Mouse (Mus musculus) hindbrain, postnatal 0 days (tissue): ENCODE data around the gene Midn. TPM values are rescaled to one million over a fixed set of nuclear protein-coding genes. Genes with fewer than 3 reads are reported as not detected.
A peak's percentile ranks its signal among the peaks of the same experiment; 100 is the strongest.

Experiments used
- ATAC-seq: fragments of 200-750 bp; cut with Nextera tagmentation; 2 replicates; pipeline ENCODE4 v1.8.0; 2017; ENCODE audit warnings: mild to moderate bottlenecking, moderate TSS enrichment, moderate library complexity
- DNase-seq: peaks from one replicate; pipeline ENCODE4 v3.0.0-alpha.2; 2015; ENCODE audit warnings: low spot score
- H3K27ac ChIP-seq: fragments of 300-500 bp; sonication (generic); 2 replicates; pipeline ENCODE4 v1.5.1; 2014; ENCODE audit warnings: mild to moderate bottlenecking
- H3K27me3 ChIP-seq: fragments of 300-500 bp; sonication (generic); 2 replicates; pipeline ENCODE4 v1.6.1; 2014; ENCODE audit warnings: low read length, mixed read lengths; ENCODE audit not compliant: insufficient read depth
- H3K36me3 ChIP-seq: fragments of 300-500 bp; sonication (generic); 2 replicates; pipeline ENCODE4 v1.6.1; 2014; ENCODE audit warnings: low read length, mixed read lengths; ENCODE audit not compliant: insufficient read depth
- H3K4me1 ChIP-seq: fragments of 300-500 bp; sonication (generic); 2 replicates; pipeline ENCODE4 v1.6.1; 2014; ENCODE audit warnings: antibody characterized with exemption, low read length, mixed read lengths; ENCODE audit not compliant: insufficient read depth
- H3K4me2 ChIP-seq: fragments of 300-500 bp; sonication (generic); 2 replicates; pipeline ENCODE4 v1.6.1; 2014; ENCODE audit warnings: low read depth, mild to moderate bottlenecking, low read length, moderate library complexity, mixed read lengths
- H3K4me3 ChIP-seq: fragments of 300-500 bp; sonication (generic); 2 replicates; pipeline ENCODE4 v1.5.1; 2014; ENCODE audit warnings: low read length
- H3K9ac ChIP-seq: fragments of 300-500 bp; sonication (generic); replicated peaks from 2 replicates; pipeline ENCODE4 v1.6.1; 2014; ENCODE audit warnings: mild to moderate bottlenecking, low read length, moderate library complexity, mixed read lengths
- H3K9me3 ChIP-seq: fragments of 300-500 bp; sonication (generic); 2 replicates; pipeline ENCODE4 v1.6.1; 2016; ENCODE audit warnings: low read length, mixed read lengths
- CTCF ChIP-seq: IDR thresholded peaks from 2 replicates; pipeline ENCODE4 v1.5.1; 2016; ENCODE audit warnings: antibody characterized with exemption, control low read depth, low read depth
- WGBS: fragments of 180-500 bp; shearing (Covaris S2); extraction: QIAGEN DNeasy Blood & Tissue Kit; methylation state at CpG from one replicate; pipeline ENCODE4 v1.1.7; 2014; 5-methylcytosine and 5-hydroxymethylcytosine counted together
- polyA plus RNA-seq: library from polyadenylated mRNA; unstranded; fragments of >200 nt; fragmentation: Nextera tagmentation; extraction: Ambion mirVana; gene quantifications from 2 replicates; pipeline ENCODE4 v1.2.1, GENCODE M21; 2015
- total RNA-seq: library from RNA; depleted of rRNA; stranded (reverse); fragments of >200 nt; gene quantifications from 2 replicates; pipeline ENCODE4 v1.2.3, GENCODE M21; 2014

The Midn gene
- total and polyA plus RNA-seq, 2 experiments from 2014 or later = 14.7 to 172 TPM

GRCm38 (mm10) chr10:80137626-80138552 is 10.2 kb upstream of the Midn start:
- TF ChIP-seq CTCF = no peak
- no peak for ATAC-seq
- Histone ChIP-seq H3K9me3 (no peaks in the 10 kb centered on the region), H3K27ac (peak overlapping the region; percentile 97), H3K9ac (peak overlapping the region; percentile 86), H3K36me3 (peaks cover 24% of the 10 kb centered on the region), H3K4me1 (peaks cover 22% of the 10 kb centered on the region), H3K27me3 (no peaks in the 10 kb centered on the region), H3K4me3 (peak overlapping the region; percentile 76), H3K4me2 (peak overlapping the region; percentile 91)
- 3% methylated on average over 30 of the region's 33 CpGs for WGBS
- peak; percentile 67 for DNase-seq

- Histone ChIP-seq H3K27ac (peak within 1 kb of the TSS; percentile 97), H3K36me3 (peaks cover 18% of the 10 kb centered on the region), H3K4me1 (peaks cover 24% of the 10 kb centered on the region), H3K4me2 (peak within 1 kb of the TSS; percentile 91), H3K9me3 (no peaks in the 10 kb centered on the region), H3K4me3 (peak within 1 kb of the TSS; percentile 76), H3K9ac (peak within 1 kb of the TSS; percentile 86), H3K27me3 (no peaks in the 10 kb centered on the region)
- ATAC-seq = peak; percentile 16
- no peak for TF ChIP-seq CTCF
- peak; percentile 89 for DNase-seq
- under 1% methylated on average over 83 of the region's 94 CpGs for WGBS
Measured at GRCm38 (mm10) chr10:80138553-80139438, 9.3 kb upstream of the Midn start, which contains the start of gene Atp5d. Atp5d (plus strand) TSS chr10:80138632.

- TF ChIP-seq CTCF = no peak
- peak overlapping the region; percentile 86 for H3K9ac ChIP-seq
- no peaks in the 10 kb centered on the region for H3K9me3 ChIP-seq
- peak overlapping the region; percentile 97 for H3K27ac ChIP-seq
- peaks cover 24% of the 10 kb centered on the region for H3K4me1 ChIP-seq
- ATAC-seq = no peak
- WGBS = 1% methylated on average over 10 of the region's 10 CpGs
- DNase-seq = no peak
- H3K36me3 ChIP-seq = peaks cover 15% of the 10 kb centered on the region
- H3K27me3 ChIP-seq = no peaks in the 10 kb centered on the region
- H3K4me2 ChIP-seq = peak overlapping the region; percentile 91
- H3K4me3 ChIP-seq = peak overlapping the region; percentile 76
Measured at GRCm38 (mm10) chr10:80139439-80139775, 8.7 kb upstream of the Midn start.

- Histone ChIP-seq H3K36me3 (peaks cover 14% of the 10 kb centered on the region), H3K9me3 (no peaks in the 10 kb centered on the region), H3K4me3 (no peak overlapping the region), H3K4me2 (no peak overlapping the region), H3K9ac (no peak overlapping the region), H3K27me3 (no peaks in the 10 kb centered on the region), H3K4me1 (peaks cover 24% of the 10 kb centered on the region), H3K27ac (peak overlapping the region; percentile 97; the same call in 1 of the 2 replicates)
- TF ChIP-seq CTCF = no peak
- DNase-seq = no peak
- no peak for ATAC-seq
- 78% methylated on average over 11 of the region's 11 CpGs for WGBS
Measured at GRCm38 (mm10) chr10:80139975-80140665, 8.0 kb upstream of the Midn start.

- ATAC-seq (no peak), DNase-seq (no peak)
- peak within 1 kb of the TSS; percentile 75 for H3K4me3 ChIP-seq
- TF ChIP-seq CTCF = no peak
- H3K36me3 ChIP-seq = peaks cover 14% of the 10 kb centered on the region
- peak within 1 kb of the TSS; percentile 97 for H3K27ac ChIP-seq
- peak within 1 kb of the TSS; percentile 30; the same call in 1 of the 2 replicates for H3K9ac ChIP-seq
- peaks cover 24% of the 10 kb centered on the region for H3K4me1 ChIP-seq
- no peaks in the 10 kb centered on the region for H3K27me3 ChIP-seq
- H3K4me2 ChIP-seq = peak within 1 kb of the TSS; percentile 98
- WGBS = 75% methylated on average over 10 of the region's 10 CpGs
- no peaks in the 10 kb centered on the region for H3K9me3 ChIP-seq
Measured at GRCm38 (mm10) chr10:80140666-80141035, 7.4 kb upstream of the Midn start, which contains the start of gene Cbarp. Cbarp (minus strand) TSS chr10:80140835.

- Histone ChIP-seq H3K27ac (peak overlapping the region; percentile 86), H3K4me3 (peak overlapping the region; percentile 75), H3K36me3 (peaks cover 9% of the 10 kb centered on the region), H3K4me2 (peak overlapping the region; percentile 98), H3K9ac (peak overlapping the region; percentile 30; the same call in 1 of the 2 replicates), H3K27me3 (no peaks in the 10 kb centered on the region), H3K4me1 (peaks cover 22% of the 10 kb centered on the region), H3K9me3 (no peaks in the 10 kb centered on the region)
- WGBS = under 1% methylated on average over 29 of the region's 29 CpGs
- peak; percentile 69 for TF ChIP-seq CTCF
- peak; percentile 75 for ATAC-seq
- DNase-seq = peak; percentile 97
Measured at GRCm38 (mm10) chr10:80141243-80141642, 6.8 kb upstream of the Midn start.
